Mouse (Mus musculus): ENCODE measurements at regions not wholly inside any gene's neighbourhood (a gene's known extent, or its start where the extent isn't known, plus 50 kb on each side); places are given as distances from the start of the nearest gene placed in this dataset.

- no peak for DNase-seq (ENCODE audit: low spot score in 2 of 2)
Observed at GRCm38 (mm10) chr4:9035350-9035749, 796.5 kb upstream of the Car8 start.

GRCm38 (mm10) chr4:9034280-9034679 lies 795.4 kb upstream of the Car8 start:
- no peak for DNase-seq (ENCODE audit: low spot score in 2 of 2)

- DNase-seq (ENCODE audit: low spot score in 2 of 2), result no peak
Observed at GRCm38 (mm10) chr4:9033106-9033642, 794.3 kb upstream of the Car8 start.

GRCm38 (mm10) chr4:9031634-9032033 lies 792.8 kb upstream of the Car8 start:
- DNase-seq (ENCODE audit: low spot score in 2 of 2), result no peak

GRCm38 (mm10) chr4:9028946-9029345 lies 790.1 kb upstream of the Car8 start:
- no peak for DNase-seq (ENCODE audit: low spot score in 2 of 2)

- DNase-seq (ENCODE audit: low spot score in 2 of 2), result peak in 1 of 2 experiments; percentile 49
Observed at GRCm38 (mm10) chr4:9028475-9028874, 789.6 kb upstream of the Car8 start.

- peak; percentile 79 to 89 for DNase-seq (ENCODE audit: low spot score in 2 of 2)
Observed at GRCm38 (mm10) chr4:9027798-9028404, 789.1 kb upstream of the Car8 start.

GRCm38 (mm10) chr4:9027383-9027782 lies 788.5 kb upstream of the Car8 start:
- no peak for DNase-seq (ENCODE audit: low spot score in 2 of 2)

GRCm38 (mm10) chr4:9026841-9027240 lies 788.0 kb upstream of the Car8 start:
- DNase-seq (ENCODE audit: low spot score in 2 of 2), result no peak

- DNase-seq (ENCODE audit: low spot score in 2 of 2), result no peak
Observed at GRCm38 (mm10) chr4:9025821-9026470, 787.1 kb upstream of the Car8 start.

GRCm38 (mm10) chr4:9024216-9024925 lies 785.5 kb upstream of the Car8 start:
- DNase-seq (ENCODE audit: low spot score in 2 of 2), result no peak

GRCm38 (mm10) chr4:9019241-9020110 lies 780.6 kb upstream of the Car8 start:
- DNase-seq (ENCODE audit: low spot score in 2 of 2), result no peak

- no peak for DNase-seq (ENCODE audit: low spot score in 2 of 2)
Observed at GRCm38 (mm10) chr4:9018236-9018635, 779.4 kb upstream of the Car8 start.

- DNase-seq (ENCODE audit: low spot score in 2 of 2), result no peak
Observed at GRCm38 (mm10) chr4:9016504-9017040, 777.7 kb upstream of the Car8 start.

GRCm38 (mm10) chr4:9015528-9016503 lies 777.0 kb upstream of the Car8 start:
- DNase-seq (ENCODE audit: low spot score in 2 of 2), result no peak

GRCm38 (mm10) chr4:9014986-9015385 lies 776.1 kb upstream of the Car8 start:
- no peak for DNase-seq (ENCODE audit: low spot score in 2 of 2)

GRCm38 (mm10) chr4:9012787-9013186 lies 773.9 kb upstream of the Car8 start:
- DNase-seq (ENCODE audit: low spot score in 2 of 2), result no peak

GRCm38 (mm10) chr4:9011952-9012351 lies 773.1 kb upstream of the Car8 start:
- DNase-seq (ENCODE audit: low spot score in 2 of 2), result no peak

GRCm38 (mm10) chr4:9011129-9011518 lies 772.3 kb upstream of the Car8 start:
- no peak for DNase-seq (ENCODE audit: low spot score in 2 of 2)

All from gastrocnemius, postnatal 4 days (tissue).